Mouse (Mus musculus) left cerebral cortex, adult 2 months (tissue): ENCODE measurements around the gene Gm7970. TPM values are rescaled to one million over a fixed set of nuclear protein-coding genes. Genes with fewer than 3 reads are reported as not detected.
"Not testable (repeated sequence)": the region's sequence is repeated elsewhere in the genome, so short reads cannot be mapped to it uniquely, and the experiment has no call there.

Experiments
- DNase-seq, 2 experiments: peaks; one replicate each; pipeline ENCODE4 v3.0.0; 2021 to 2022; ENCODE audit warnings: low spot score in 2 of 2, mixed read lengths in 1 of 2; ENCODE audit errors: extremely low spot score in 1 of 2
- H3K27ac ChIP-seq: fragments of 200-600 bp; 2 replicates; pipeline ENCODE4 v1.8.1; 2022
- H3K4me3 ChIP-seq: fragments of 200-600 bp; 2 replicates; pipeline ENCODE4 v1.8.1; 2022
- intact Hi-C: fragments of 180-260 bp; cut with DNase I; formaldehyde crosslinking; loops from one replicate; pipeline ENCODE4 v1.15.1; 2025
- long read RNA-seq, 2 experiments: library from polyadenylated mRNA; stranded (forward); transcript quantifications; one replicate each; pipeline ENCODE4 v2.0.0; 2021; ENCODE audit warnings: borderline mapping rate in 2 of 2
- total RNA-seq, 2 experiments: library from RNA; stranded (reverse); gene quantifications; 2 replicates each; pipeline ENCODE4 v1.2.3; 2021

Gene Gm7970
- total RNA-seq = not detected
- long read RNA-seq, experiment 1 = 0 reads
- long read RNA-seq, experiment 2 = 0 reads

- DNase-seq, intact Hi-C loops, H3K27ac ChIP-seq, H3K4me3 ChIP-seq: not testable (repeated sequence)
These were observed at the start of gene Gm7970 for GRCm38 (mm10) chr14:41555483-41555882. Gene Gm7970 (minus strand): TSS chr14:41555583.

GRCm38 (mm10) chr14:41600935-41601334, 45.6 kb upstream of the Gm7970 start:
- DNase-seq, H3K27ac ChIP-seq, H3K4me3 ChIP-seq, intact Hi-C loops: not testable (repeated sequence)

- H3K4me3 ChIP-seq, intact Hi-C loops, DNase-seq, H3K27ac ChIP-seq: not testable (repeated sequence)
These were observed 31.0 kb upstream of the Gm7970 start for GRCm38 (mm10) chr14:41586346-41586745.

- H3K27ac ChIP-seq, DNase-seq, intact Hi-C loops, H3K4me3 ChIP-seq: not testable (repeated sequence)
These were observed 17.5 kb upstream of the Gm7970 start, which contains the start of gene 1700049E17Rik2 for GRCm38 (mm10) chr14:41572911-41573310. Gene 1700049E17Rik2 (plus strand): TSS chr14:41573211.

- DNase-seq, intact Hi-C loops, H3K27ac ChIP-seq, H3K4me3 ChIP-seq: not testable (repeated sequence)
These were observed 30.7 kb downstream of the Gm7970 start for GRCm38 (mm10) chr14:41524695-41525094.

- H3K27ac ChIP-seq, DNase-seq, intact Hi-C loops, H3K4me3 ChIP-seq: not testable (repeated sequence)
These were observed 34.7 kb downstream of the Gm7970 start for GRCm38 (mm10) chr14:41520683-41521082.

Other genes with a start within 250 kb of the Gm7970 start
- not detected for gene Gm5798, start 207.0 kb downstream of the Gm7970 start, total RNA-seq
- gene Gm7945, start 169.2 kb downstream of the Gm7970 start, total RNA-seq = not detected
- gene Gm6482, start 147.3 kb downstream of the Gm7970 start, total RNA-seq = not detected
- gene Gm7954, start 102.1 kb downstream of the Gm7970 start, total RNA-seq = not detected
- gene Gm3486, start 66.1 kb downstream of the Gm7970 start, total RNA-seq = not detected
- gene 1700049E17Rik2, start 17.6 kb upstream of the Gm7970 start, total RNA-seq = under 1 TPM; 0.41 to 0.84 TPM
- not detected for gene Gm3072, start 69.0 kb upstream of the Gm7970 start, total RNA-seq
- gene Gm3676, start 90.9 kb upstream of the Gm7970 start, total RNA-seq = not detected
- not detected for gene Gm8068, start 146.3 kb upstream of the Gm7970 start, total RNA-seq
- not detected for gene Gm7929, start 195.0 kb upstream of the Gm7970 start, total RNA-seq
- gene Gm47189, start 216.9 kb upstream of the Gm7970 start, total RNA-seq = not detected